Mouse (Mus musculus): ENCODE results near the gene Nutm1. TPM values are rescaled to one million over a fixed set of nuclear protein-coding genes. Genes with fewer than 3 reads are reported as not detected.

The Nutm1 gene
- total and polyA plus RNA-seq, 2 experiments = not detected

- no peaks in the 10 kb centered on the region for H3K79me2 ChIP-seq (ENCODE audit: control insufficient read depth, insufficient read depth, low read length)
- no peak overlapping the region for H3K4me3 ChIP-seq (ENCODE audit: insufficient read depth, low read depth, low read length)
- no peaks in the 10 kb centered on the region for H3K36me3 ChIP-seq (ENCODE audit: control insufficient read depth, insufficient read depth, low read length)
- no peaks in the 10 kb centered on the region for H3K4me1 ChIP-seq (ENCODE audit: control insufficient read depth, insufficient read depth, low read length)
- H3K27ac ChIP-seq (replicated peaks; ENCODE audit: insufficient read depth, low read depth, low read length) = no peak overlapping the region
- no peaks in the 10 kb centered on the region for H3K27me3 ChIP-seq (ENCODE audit: control insufficient read depth, insufficient read depth, low read length)
- TF ChIP-seq CTCF (IDR thresholded peaks at IDR 0.05; ENCODE audit: low read depth, low read length) = no peak
- no peak for TF ChIP-seq POLR2A (IDR thresholded peaks at IDR 0.05; ENCODE audit: extremely low read depth, insufficient read depth, low read length)
- DNase-seq (ENCODE audit: extremely low read depth, low read depth, low spot score) = no peak
- 77% methylated on average over 6 of the region's 6 CpGs for WGBS
- no peak overlapping the region for H3K9ac ChIP-seq (ENCODE audit: low read depth, low read length)
These were observed 48.9 kb downstream of the Nutm1 start for GRCm38 (mm10) chr2:112210142-112210541.

- Histone ChIP-seq H3K4me1 (ENCODE audit: control insufficient read depth, insufficient read depth, low read length) (no peaks in the 10 kb centered on the region), H3K27me3 (ENCODE audit: control insufficient read depth, insufficient read depth, low read length) (no peaks in the 10 kb centered on the region), H3K4me3 (ENCODE audit: insufficient read depth, low read depth, low read length) (no peak overlapping the region), H3K27ac (replicated peaks; ENCODE audit: insufficient read depth, low read depth, low read length) (no peak overlapping the region), H3K79me2 (ENCODE audit: control insufficient read depth, insufficient read depth, low read length) (no peaks in the 10 kb centered on the region), H3K9ac (ENCODE audit: low read depth, low read length) (no peak overlapping the region), H3K36me3 (ENCODE audit: control insufficient read depth, insufficient read depth, low read length) (no peaks in the 10 kb centered on the region)
- 69% methylated on average over 6 of the region's 6 CpGs for WGBS
- TF ChIP-seq POLR2A (IDR thresholded peaks at IDR 0.05; ENCODE audit: extremely low read depth, insufficient read depth, low read length) (no peak), CTCF (IDR thresholded peaks at IDR 0.05; ENCODE audit: low read depth, low read length) (no peak)
- no peak for DNase-seq (ENCODE audit: extremely low read depth, low read depth, low spot score)
These were observed 56.0 kb downstream of the Nutm1 start for GRCm38 (mm10) chr2:112203056-112203455.

Other genes with a start within 250 kb of the Nutm1 start
- not detected in 2 replicates for gene Olfr1310, start 246.6 kb downstream of the Nutm1 start, total RNA-seq (2014; rRNA removed)
- not detected in 2 replicates for gene Olfr1310, start 246.6 kb downstream of the Nutm1 start, polyA plus RNA-seq (2012; rRNA removed)
- not detected in 2 replicates for gene Olfr1311, start 234.9 kb downstream of the Nutm1 start, total RNA-seq (2014; rRNA removed)
- not detected in 2 replicates for gene Olfr1311, start 234.9 kb downstream of the Nutm1 start, polyA plus RNA-seq (2012; rRNA removed)
- gene Olfr1312, start 209.1 kb downstream of the Nutm1 start, total RNA-seq (2014; rRNA removed) = not detected in 2 replicates
- gene Olfr1312, start 209.1 kb downstream of the Nutm1 start, polyA plus RNA-seq (2012; rRNA removed) = not detected in 2 replicates
- not detected in 2 replicates for gene Olfr1313, start 181.4 kb downstream of the Nutm1 start, total RNA-seq (2014; rRNA removed)
- not detected in 2 replicates for gene Olfr1313, start 181.4 kb downstream of the Nutm1 start, polyA plus RNA-seq (2012; rRNA removed)
- not detected in 2 replicates for gene Olfr1314, start 162.5 kb downstream of the Nutm1 start, total RNA-seq (2014; rRNA removed)
- gene Olfr1314, start 162.5 kb downstream of the Nutm1 start, polyA plus RNA-seq (2012; rRNA removed) = not detected in 2 replicates
- not detected in 2 replicates for gene Olfr1315-ps1, start 143.9 kb downstream of the Nutm1 start, total RNA-seq (2014; rRNA removed)
- not detected in 2 replicates for gene Olfr1315-ps1, start 143.9 kb downstream of the Nutm1 start, polyA plus RNA-seq (2012; rRNA removed)
- gene Olfr1316, start 124.3 kb downstream of the Nutm1 start, total RNA-seq (2014; rRNA removed) = not detected in 2 replicates
- not detected in 2 replicates for gene Olfr1316, start 124.3 kb downstream of the Nutm1 start, polyA plus RNA-seq (2012; rRNA removed)
- not detected in 2 replicates for gene Olfr1317, start 119.0 kb downstream of the Nutm1 start, total RNA-seq (2014; rRNA removed)
- gene Olfr1317, start 119.0 kb downstream of the Nutm1 start, polyA plus RNA-seq (2012; rRNA removed) = not detected in 2 replicates
- gene Olfr1318, start 105.1 kb downstream of the Nutm1 start, total RNA-seq (2014; rRNA removed) = not detected in 2 replicates
- not detected in 2 replicates for gene Olfr1318, start 105.1 kb downstream of the Nutm1 start, polyA plus RNA-seq (2012; rRNA removed)
- 0.09 and 0.67 TPM in 2 replicates for gene Lpcat4, start 19.8 kb downstream of the Nutm1 start, total RNA-seq (2014; rRNA removed)
- gene Lpcat4, start 19.8 kb downstream of the Nutm1 start, polyA plus RNA-seq (2012; rRNA removed) = 2.2 and 2.4 TPM in 2 replicates
- 71.2 and 82.6 TPM in 2 replicates for gene Nop10, start 2.6 kb upstream of the Nutm1 start, total RNA-seq (2014; rRNA removed)
- gene Nop10, start 2.6 kb upstream of the Nutm1 start, polyA plus RNA-seq (2012; rRNA removed) = 61.7 and 67.8 TPM in 2 replicates
- gene Slc12a6, start 6.5 kb upstream of the Nutm1 start, total RNA-seq (2014; rRNA removed) = 12.9 and 14.8 TPM in 2 replicates
- gene Slc12a6, start 6.5 kb upstream of the Nutm1 start, polyA plus RNA-seq (2012; rRNA removed) = 4.0 and 5.2 TPM in 2 replicates
- not detected in 2 replicates for gene Gm21985, start 7.0 kb upstream of the Nutm1 start, total RNA-seq (2014; rRNA removed)
- gene Gm21985, start 7.0 kb upstream of the Nutm1 start, polyA plus RNA-seq (2012; rRNA removed) = not detected in 2 replicates
- gene Emc4, start 108.7 kb upstream of the Nutm1 start, total RNA-seq (2014; rRNA removed) = 60.2 and 65.5 TPM in 2 replicates
- 78.6 and 88.5 TPM in 2 replicates for gene Emc4, start 108.7 kb upstream of the Nutm1 start, polyA plus RNA-seq (2012; rRNA removed)
- 3.6 and 4.2 TPM in 2 replicates for gene Katnbl1, start 119.9 kb upstream of the Nutm1 start, total RNA-seq (2014; rRNA removed)
- gene Katnbl1, start 119.9 kb upstream of the Nutm1 start, polyA plus RNA-seq (2012; rRNA removed) = 0.60 and 0.93 TPM in 2 replicates
- gene Emc7, start 195.7 kb upstream of the Nutm1 start, total RNA-seq (2014; rRNA removed) = 19.9 and 21.9 TPM in 2 replicates
- 8.0 and 9.6 TPM in 2 replicates for gene Emc7, start 195.7 kb upstream of the Nutm1 start, polyA plus RNA-seq (2012; rRNA removed)
- not detected in 2 replicates for gene Chrm5, start 221.5 kb upstream of the Nutm1 start, total RNA-seq (2014; rRNA removed)
- not detected in 2 replicates for gene Chrm5, start 221.5 kb upstream of the Nutm1 start, polyA plus RNA-seq (2012; rRNA removed)
- 8.9 and 16.2 TPM in 2 replicates for gene Aven, start 233.7 kb upstream of the Nutm1 start, total RNA-seq (2014; rRNA removed)
- gene Aven, start 233.7 kb upstream of the Nutm1 start, polyA plus RNA-seq (2012; rRNA removed) = 4.5 and 4.6 TPM in 2 replicates